Mouse (Mus musculus) stomach, postnatal 0 days (tissue): ENCODE measurements around the gene Chn1.

ENCODE experiments used
- CTCF ChIP-seq: IDR thresholded peaks from 2 replicates; pipeline ENCODE4 v1.5.1; 2016; ENCODE audit warnings: antibody characterized with exemption, low read depth, mild to moderate bottlenecking, moderate library complexity
- EP300 ChIP-seq: optimal IDR thresholded peaks from 2 replicates; pipeline ENCODE3; 2016; ENCODE audit warnings: antibody characterized with exemption

DNA sequence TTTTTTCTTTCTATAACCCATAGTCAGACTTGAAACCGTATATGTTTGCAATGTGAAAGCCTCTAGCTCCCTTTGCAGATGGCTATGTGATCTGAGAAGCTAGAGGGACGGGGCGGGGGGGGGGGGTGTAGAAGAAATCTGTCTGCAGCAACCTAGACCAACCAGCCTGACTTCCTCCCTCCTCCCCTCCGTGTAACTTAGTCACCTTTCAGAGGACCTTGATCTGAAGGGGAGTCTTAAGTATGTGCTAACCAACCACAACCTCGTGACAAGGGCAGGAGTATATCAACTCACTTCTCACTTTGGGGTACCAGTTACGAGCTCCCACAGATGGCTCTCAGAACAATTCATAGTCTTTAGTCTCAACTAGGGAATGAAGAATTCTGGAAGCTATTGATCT, 166.8 kb downstream of the Chn1 start:
- TF ChIP-seq EP300 (no peak), CTCF (no peak)
